Comparison of ENCODE assay signal across 9 mouse cellular contexts in the genomic region with DNA sequence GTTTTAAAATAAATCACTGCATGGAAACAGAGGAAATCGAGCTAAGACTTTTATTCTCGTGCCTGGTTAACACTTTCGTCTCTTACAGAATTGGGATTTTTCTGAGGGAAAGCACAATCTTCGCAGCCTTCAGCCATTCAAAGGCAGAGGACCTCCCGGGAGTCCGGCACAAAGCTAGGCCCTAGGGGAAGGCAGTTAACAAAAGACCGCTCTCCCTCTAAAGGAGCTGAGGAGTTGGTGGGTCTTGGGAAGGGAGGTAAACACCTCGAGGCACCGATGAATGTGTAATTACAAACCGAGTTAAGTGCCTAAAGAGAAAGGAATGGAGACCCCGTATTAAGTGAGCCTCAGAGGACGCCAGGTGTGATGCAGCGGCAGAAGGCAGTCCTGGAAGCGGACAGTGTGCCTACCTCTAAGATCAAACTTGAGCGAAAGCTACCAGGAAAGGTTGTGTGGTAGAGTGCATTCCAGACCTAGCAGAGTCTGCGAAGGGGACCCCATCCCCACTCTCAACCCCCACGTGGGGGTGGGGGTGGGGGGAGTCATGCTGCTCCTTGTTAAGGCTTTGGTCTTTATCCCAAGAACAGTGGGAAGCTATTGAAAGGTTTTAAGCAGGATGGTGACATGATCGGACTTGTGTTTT. TPM values are rescaled to one million over a fixed set of nuclear protein-coding genes. Genes with fewer than 3 reads are reported as not detected.
A peak's percentile ranks its signal among the peaks of the same experiment; 100 is the strongest.
DNase-seq lines count a peak whose midpoint lies in the region; ATAC-seq lines count a peak whose summit lies in the region.
"Had no signal": no experiment of that assay in that cellular context is flagged by ENCODE, and none has a peak within 500 bp of the region (broad histone marks: within the 10 kb centered on the region; RNA-seq: fewer than 3 reads in every experiment).

No protein-coding gene starts in this region.

- peak; percentile 72; the same call in 1 of the 2 replicates for ATAC-seq in forebrain, embryonic 12.5 days (ENCODE audit: low FRiP score)

- H3K27me3 ChIP-seq in forebrain, embryonic 12.5 days, result 0 out of 2 replicates have a peak, but pooled peaks cover 4% of the 10 kb centered on the region
- H3K27me3 ChIP-seq in midbrain, embryonic 10.5 days (ENCODE audit: low read depth, poor library complexity, severe bottlenecking), result peaks cover 15% of the 10 kb centered on the region; the same call in 1 of the 2 replicates
- H3K27me3 ChIP-seq: megakaryocyte, embryonic 14.5 days had no signal

- no peak overlapping the region; the same call in 1 of the 2 replicates for H3K27ac ChIP-seq in forebrain, embryonic 12.5 days
- peak overlapping the region; percentile 68 for H3K27ac ChIP-seq in midbrain, embryonic 10.5 days (replicated peaks)

- H3K9ac ChIP-seq in forebrain, embryonic 12.5 days, result no peak overlapping the region

- H3K9me3 ChIP-seq in forebrain, embryonic 12.5 days, result no peaks in the 10 kb centered on the region
- H3K9me3 ChIP-seq in midbrain, embryonic 10.5 days (replicated peaks), result no peaks in the 10 kb centered on the region

- peaks cover 12% of the 10 kb centered on the region for H3K4me1 ChIP-seq in forebrain, embryonic 12.5 days
- H3K4me1 ChIP-seq in midbrain, embryonic 10.5 days, result peaks cover 20% of the 10 kb centered on the region
- H3K4me1 ChIP-seq: megakaryocyte, embryonic 14.5 days had no signal

- peak overlapping the region; percentile 38 for H3K4me2 ChIP-seq in forebrain, embryonic 12.5 days

- DNase-seq in retina, postnatal 1 day, result peak; percentile 14
- DNase-seq in retina, embryonic 14.5 days (ENCODE audit: low spot score), result no peak
- DNase-seq in midbrain, embryonic 10.5 days (ENCODE audit: low spot score), result peak; percentile 50
- DNase-seq in right cerebral cortex, postnatal 4 days, result no peak
- no peak for DNase-seq in left cerebral cortex, postnatal 36 days (ENCODE audit: low spot score in 2 of 2)
- no peak for DNase-seq in ovary, postnatal 10 days (ENCODE audit: low spot score)
- DNase-seq: cerebellum, adult 9-11 months had no signal

- intact Hi-C loops in left cerebral cortex, postnatal 36 days (cut with DNase I), result no loop called here

- no peaks in the 10 kb centered on the region for H3K36me3 ChIP-seq in forebrain, embryonic 12.5 days (replicated peaks)
- no peaks in the 10 kb centered on the region for H3K36me3 ChIP-seq in midbrain, embryonic 10.5 days

- WGBS in forebrain, embryonic 12.5 days, result 1% methylated on average over 18 of the region's 18 CpGs
- 7% methylated on average over 18 of the region's 18 CpGs for WGBS in midbrain, embryonic 10.5 days

- peak overlapping the region; percentile 15; the same call in 1 of the 2 replicates for H3K4me3 ChIP-seq in forebrain, embryonic 12.5 days (replicated peaks)
- peak overlapping the region; percentile 42 for H3K4me3 ChIP-seq in midbrain, embryonic 10.5 days
- H3K4me3 ChIP-seq: megakaryocyte, embryonic 14.5 days had no signal

RNA-seq across cellular contexts. Expression of a gene that starts 58.9 kb away (rescaled TPM):
- 45.7 and 47.7 TPM in 2 replicates for polyA plus RNA-seq in forebrain, embryonic 12.5 days (2016; fragmentation: Nextera tagmentation; extraction: Ambion mirVana)
- 58.8 and 80.0 TPM in 2 replicates for polyA plus RNA-seq in midbrain, embryonic 10.5 days (2016; fragmentation: Nextera tagmentation; extraction: Ambion mirVana)
- total RNA-seq in left cerebral cortex, postnatal 36 days (2021), result 10 to 100 TPM; 35.7 to 37.7 TPM

Comparison
In these comparisons a context has a peak if more than half of its experiments do, and no peak if none do; other contexts are left out.
1. DNase-seq: peak in retina, postnatal 1 day (single experiment) and midbrain, embryonic 10.5 days (single experiment); none in retina, embryonic 14.5 days (single experiment), right cerebral cortex, postnatal 4 days (single experiment), left cerebral cortex, postnatal 36 days (0 of 2) and ovary, postnatal 10 days (single experiment).